Mouse (Mus musculus): ENCODE data around the gene Tmem11. TPM values are rescaled to one million over a fixed set of nuclear protein-coding genes. Genes with fewer than 3 reads are reported as not detected.
"Not testable (repeated sequence)": the region's sequence is repeated elsewhere in the genome, so short reads cannot be mapped to it uniquely, and the experiment has no call there.

Tmem11 gene
- polyA plus RNA-seq, 1 experiment from 2014 or later = 55.2 TPM

DNA sequence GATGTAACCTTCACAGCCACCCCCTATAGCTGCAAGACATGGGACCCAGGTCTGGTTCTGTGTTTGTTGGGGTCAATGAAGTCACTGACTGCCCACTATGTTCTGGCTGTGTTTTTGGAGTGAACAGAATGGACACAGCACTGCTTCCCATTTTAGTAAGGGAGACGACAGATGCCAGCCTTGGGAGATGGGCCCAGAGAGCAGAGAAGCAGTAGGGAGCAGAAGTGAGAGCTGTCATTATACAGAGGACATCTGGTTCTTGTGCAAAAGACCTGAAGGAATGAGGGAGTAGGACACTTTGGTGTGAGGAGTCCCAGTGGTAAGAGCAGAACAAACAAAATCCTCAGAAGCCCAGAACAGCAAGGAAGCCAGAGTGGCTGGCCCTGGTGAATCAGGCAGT, 30.6 kb upstream of the Tmem11 start:
- H3K4me3 ChIP-seq = no peak overlapping the region
- H3K36me3 ChIP-seq = peaks cover 23% of the 10 kb centered on the region
- no peak overlapping the region for H3K27ac ChIP-seq
- H3K4me1 ChIP-seq = peaks cover 21% of the 10 kb centered on the region
- H3K27me3 ChIP-seq = no peaks in the 10 kb centered on the region
- no peak overlapping the region for H3K9ac ChIP-seq
- H3K4me2 ChIP-seq (replicated peaks) = no peak overlapping the region
- WGBS = 82% methylated on average over 1 of the region's 1 CpGs
- ATAC-seq (ENCODE audit: insufficient number of reproducible peaks, insufficient read depth, low FRiP score, low TSS enrichment) = no peak
- no peaks in the 10 kb centered on the region for H3K9me3 ChIP-seq

DNA sequence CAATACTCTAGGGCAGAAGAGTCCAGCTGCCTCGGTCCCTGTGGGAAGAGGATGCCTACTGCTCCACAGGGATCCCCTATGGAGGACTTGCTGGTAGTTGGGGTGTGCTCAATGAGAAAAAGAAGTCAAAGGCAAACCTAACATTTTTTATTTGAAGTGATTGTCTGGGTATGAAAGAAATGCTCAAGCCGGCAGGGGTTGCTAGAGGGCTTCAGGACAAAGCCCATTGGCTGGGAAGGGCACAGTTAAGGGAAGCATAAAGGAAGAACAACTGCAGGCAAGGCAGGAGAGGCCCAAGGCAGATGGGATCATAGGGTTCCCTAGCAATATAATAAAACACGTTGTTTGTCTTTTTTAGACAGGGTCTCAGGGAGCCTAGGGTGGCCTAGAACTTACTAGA, 29.0 kb upstream of the Tmem11 start:
- WGBS = 75% methylated on average over 3 of the region's 3 CpGs
- Histone ChIP-seq H3K36me3 (peaks cover 38% of the 10 kb centered on the region), H3K27ac (no peak overlapping the region), H3K4me3 (no peak overlapping the region), H3K9ac (no peak overlapping the region), H3K27me3 (no peaks in the 10 kb centered on the region), H3K9me3 (no peaks in the 10 kb centered on the region), H3K4me1 (peaks cover 14% of the 10 kb centered on the region), H3K4me2 (replicated peaks) (no peak overlapping the region)
- no peak for ATAC-seq (ENCODE audit: insufficient number of reproducible peaks, insufficient read depth, low FRiP score, low TSS enrichment)

DNA sequence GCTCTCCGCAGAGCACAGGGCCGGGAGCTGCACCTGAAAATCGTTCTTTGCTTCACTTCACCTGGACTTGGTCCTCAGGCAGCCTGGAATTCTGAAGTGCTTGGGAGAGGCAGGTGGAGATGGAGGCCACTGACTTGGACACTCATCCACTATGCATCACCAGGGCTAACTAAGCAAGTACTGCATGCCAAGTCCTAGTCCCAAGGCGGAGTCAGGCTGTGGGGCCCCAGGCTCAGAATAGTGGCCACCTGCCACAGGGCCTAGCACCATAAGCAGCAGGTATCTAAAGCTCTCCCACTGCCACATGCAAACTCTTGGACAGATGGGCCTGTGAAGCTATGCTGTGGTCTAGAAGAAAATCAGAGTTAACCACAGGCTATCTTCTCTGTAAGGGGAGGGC, 27.4 kb upstream of the Tmem11 start:
- WGBS = 81% methylated on average over 4 of the region's 4 CpGs
- no peak for ATAC-seq (ENCODE audit: insufficient number of reproducible peaks, insufficient read depth, low FRiP score, low TSS enrichment)

DNA sequence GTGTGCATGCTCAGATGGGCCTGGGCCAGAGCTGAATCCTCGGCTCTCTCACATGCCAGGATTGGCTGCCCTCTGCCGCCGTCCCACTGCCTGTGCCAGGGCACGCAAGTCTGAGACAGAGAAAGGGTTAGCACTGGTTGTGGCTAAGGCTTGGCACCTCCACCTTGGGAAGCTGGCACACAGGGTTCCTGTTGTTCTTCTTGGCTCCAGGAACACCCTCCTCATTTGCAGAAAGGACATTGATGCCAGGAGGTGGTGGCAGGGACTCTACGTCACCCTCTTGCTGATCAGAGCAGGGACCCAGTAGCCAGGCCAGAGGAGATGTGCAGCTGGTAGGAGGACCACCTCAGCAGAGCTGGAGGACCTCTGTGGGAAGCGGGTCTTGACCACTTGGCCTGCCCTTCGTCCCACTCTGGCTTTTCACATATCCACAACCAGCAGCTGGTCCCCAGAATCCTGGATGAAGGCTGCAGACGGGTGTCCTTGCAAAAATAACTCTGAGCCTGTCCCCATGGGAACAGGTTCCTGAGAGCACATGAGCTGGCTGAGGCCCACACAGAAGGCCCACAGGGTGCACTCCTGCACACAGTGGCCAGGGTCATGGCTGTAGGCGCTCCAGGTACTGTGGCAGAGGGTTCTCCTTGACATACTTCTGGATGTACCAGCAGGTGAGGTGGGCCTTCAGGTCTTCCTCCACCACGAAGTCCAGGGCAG, 26.5 kb upstream of the Tmem11 start:
- Histone ChIP-seq H3K27ac (no peak overlapping the region), H3K36me3 (peaks cover 39% of the 10 kb centered on the region), H3K27me3 (no peaks in the 10 kb centered on the region), H3K4me2 (replicated peaks) (no peak overlapping the region), H3K4me3 (no peak overlapping the region), H3K9ac (no peak overlapping the region), H3K9me3 (no peaks in the 10 kb centered on the region), H3K4me1 (peaks cover 3% of the 10 kb centered on the region; the same call in 1 of the 2 replicates)
- ATAC-seq (ENCODE audit: insufficient number of reproducible peaks, insufficient read depth, low FRiP score, low TSS enrichment) = no peak
- WGBS = 87% methylated on average over 10 of the region's 10 CpGs

More for the DNA sequence above, 27.4 kb upstream of the Tmem11 start:
- H3K4me2 ChIP-seq (replicated peaks) = no peak overlapping the region
- peaks cover 3% of the 10 kb centered on the region; the same call in 1 of the 2 replicates for H3K4me1 ChIP-seq
- no peak overlapping the region for H3K9ac ChIP-seq
- H3K4me3 ChIP-seq = no peak overlapping the region
- no peaks in the 10 kb centered on the region for H3K27me3 ChIP-seq
- peaks cover 39% of the 10 kb centered on the region for H3K36me3 ChIP-seq
- H3K27ac ChIP-seq = no peak overlapping the region
- no peaks in the 10 kb centered on the region for H3K9me3 ChIP-seq

DNA sequence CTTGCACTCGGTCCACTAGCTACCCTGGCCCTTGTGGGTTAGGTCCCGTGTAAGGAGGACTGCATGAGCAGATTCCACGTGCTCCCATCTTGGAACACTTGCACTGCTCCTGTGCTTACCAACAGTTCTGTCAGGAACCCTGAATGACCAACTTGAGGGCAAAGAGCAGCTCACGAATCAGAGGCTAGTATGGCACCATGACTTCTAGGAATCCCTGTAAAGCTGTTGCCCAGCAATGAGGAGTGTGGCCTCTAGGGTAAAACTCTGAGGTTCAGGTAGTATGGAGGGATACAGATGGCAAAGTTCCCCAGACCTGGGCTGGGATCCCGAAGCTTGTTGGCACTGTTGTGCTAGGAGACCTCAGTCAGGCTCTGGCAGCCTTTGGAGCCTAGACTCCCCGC, 24.6 kb upstream of the Tmem11 start:
- Histone ChIP-seq H3K4me1 (peaks cover 3% of the 10 kb centered on the region; the same call in 1 of the 2 replicates), H3K27ac (no peak overlapping the region)

DNA sequence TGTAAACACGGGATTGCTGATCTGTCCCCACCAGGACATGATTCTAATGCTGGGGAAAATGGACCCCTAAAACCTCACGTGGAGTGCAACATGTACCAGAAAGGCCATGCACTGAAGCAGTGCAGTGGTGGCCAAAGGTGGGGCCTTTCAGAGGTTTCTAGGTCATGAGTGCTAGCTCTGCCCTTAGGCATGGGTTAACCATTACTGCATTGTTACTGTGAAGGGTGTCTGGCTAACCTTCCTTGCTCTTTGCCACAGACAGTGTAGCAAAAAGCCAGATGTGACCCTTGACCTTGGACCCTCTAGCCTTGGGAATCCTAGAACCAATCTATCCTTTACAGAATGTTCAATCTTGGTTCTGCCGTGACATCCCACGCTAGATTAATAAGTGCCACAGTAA, 23.4 kb upstream of the Tmem11 start:
- Histone ChIP-seq H3K36me3 (peaks cover 39% of the 10 kb centered on the region), H3K4me1 (peaks cover 3% of the 10 kb centered on the region; the same call in 1 of the 2 replicates), H3K9ac (no peak overlapping the region), H3K27me3 (no peaks in the 10 kb centered on the region), H3K4me2 (replicated peaks) (no peak overlapping the region), H3K4me3 (no peak overlapping the region), H3K9me3 (no peaks in the 10 kb centered on the region), H3K27ac (no peak overlapping the region)
- 36% methylated on average over 4 of the region's 4 CpGs for WGBS
- ATAC-seq (ENCODE audit: insufficient number of reproducible peaks, insufficient read depth, low FRiP score, low TSS enrichment) = no peak

More for the DNA sequence above, 24.6 kb upstream of the Tmem11 start:
- no peak for ATAC-seq (ENCODE audit: insufficient number of reproducible peaks, insufficient read depth, low FRiP score, low TSS enrichment)
- H3K9me3 ChIP-seq = no peaks in the 10 kb centered on the region
- H3K4me3 ChIP-seq = no peak overlapping the region
- no peak overlapping the region for H3K4me2 ChIP-seq (replicated peaks)
- WGBS = 78% methylated on average over 6 of the region's 6 CpGs
- H3K9ac ChIP-seq = no peak overlapping the region
- no peaks in the 10 kb centered on the region for H3K27me3 ChIP-seq
- peaks cover 39% of the 10 kb centered on the region for H3K36me3 ChIP-seq

DNA sequence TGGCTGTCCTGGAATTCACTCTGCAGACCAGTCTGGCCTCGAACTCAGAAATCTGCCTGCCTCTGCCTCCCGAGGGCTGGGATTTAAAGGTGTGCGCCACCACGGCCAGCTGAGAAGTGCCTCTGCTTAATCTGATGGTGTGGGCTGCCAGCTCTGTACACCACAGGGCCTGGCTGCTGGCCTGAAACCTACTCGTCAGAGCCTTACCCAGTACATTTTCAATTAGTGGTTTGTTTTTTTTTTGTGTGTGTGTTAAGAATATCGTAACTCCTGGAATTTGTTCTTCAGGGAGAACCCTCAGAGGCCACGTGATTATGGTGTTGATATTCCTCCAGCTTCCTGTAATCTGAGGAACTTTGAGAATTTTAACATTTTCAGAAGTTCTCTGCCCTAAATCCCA, 22.9 kb upstream of the Tmem11 start:
- H3K4me2 ChIP-seq (replicated peaks) = no peak overlapping the region
- no peak overlapping the region for H3K9ac ChIP-seq
- WGBS = 67% methylated on average over 7 of the region's 7 CpGs
- no peaks in the 10 kb centered on the region for H3K9me3 ChIP-seq
- no peak for ATAC-seq (ENCODE audit: insufficient number of reproducible peaks, insufficient read depth, low FRiP score, low TSS enrichment)
- no peak overlapping the region for H3K4me3 ChIP-seq
- H3K27ac ChIP-seq = no peak overlapping the region
- H3K4me1 ChIP-seq = peaks cover 3% of the 10 kb centered on the region; the same call in 1 of the 2 replicates
- H3K36me3 ChIP-seq = peaks cover 39% of the 10 kb centered on the region
- H3K27me3 ChIP-seq = no peaks in the 10 kb centered on the region

DNA sequence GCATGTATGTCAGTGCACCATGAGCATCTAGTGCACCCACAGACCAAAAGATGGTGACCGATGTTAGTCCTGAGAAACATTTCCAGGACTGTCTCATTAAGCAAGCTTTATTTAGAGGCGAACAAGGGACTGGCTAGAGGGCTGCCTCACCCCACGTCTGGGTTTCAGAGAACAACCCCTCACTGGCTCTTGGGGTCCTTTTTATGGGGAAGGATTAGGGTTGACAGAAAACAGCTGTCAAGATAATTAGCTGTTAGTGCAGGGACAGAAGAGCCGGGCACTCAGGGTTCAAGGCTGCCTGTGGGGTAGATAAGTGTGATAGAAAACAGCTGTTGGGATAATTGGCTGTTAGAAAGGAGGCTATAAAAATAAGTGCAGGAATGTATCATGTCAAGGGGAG, 16.8 kb upstream of the Tmem11 start:
- Histone ChIP-seq H3K27me3 (no peaks in the 10 kb centered on the region), H3K9me3 (no peaks in the 10 kb centered on the region), H3K4me1 (peaks cover 15% of the 10 kb centered on the region), H3K36me3 (no peaks in the 10 kb centered on the region), H3K4me2 (replicated peaks) (no peak overlapping the region), H3K4me3 (no peak overlapping the region), H3K27ac (no peak overlapping the region), H3K9ac (no peak overlapping the region)
- 9% methylated on average over 4 of the region's 4 CpGs for WGBS
- peak; percentile 60; the same call in 1 of the 2 replicates for ATAC-seq (ENCODE audit: insufficient number of reproducible peaks, insufficient read depth, low FRiP score, low TSS enrichment)

DNA sequence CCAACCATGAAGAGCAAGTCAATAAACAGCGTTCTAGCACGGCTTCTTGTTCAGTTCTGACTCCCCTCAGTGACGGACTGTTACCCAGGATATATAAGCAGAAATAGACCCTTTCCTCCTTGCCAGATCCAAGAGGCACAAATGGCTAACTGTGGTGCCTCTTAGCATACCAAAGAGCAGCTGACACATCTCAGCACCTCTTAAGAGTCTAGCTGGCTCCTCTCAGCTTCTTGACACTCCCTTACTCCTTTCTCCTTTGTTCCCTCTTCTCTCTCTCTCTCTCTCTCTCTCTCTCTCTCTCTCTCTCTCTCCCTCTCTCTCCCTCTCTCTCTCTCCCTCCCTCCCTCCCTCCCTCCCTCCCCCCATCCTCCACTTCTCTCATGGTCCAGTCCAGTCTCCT, 11.7 kb upstream of the Tmem11 start:
- no peaks in the 10 kb centered on the region for H3K27me3 ChIP-seq
- no peaks in the 10 kb centered on the region for H3K36me3 ChIP-seq
- H3K27ac ChIP-seq = no peak overlapping the region
- WGBS = 49% methylated on average over 3 of the region's 3 CpGs
- H3K4me3 ChIP-seq = no peak overlapping the region
- H3K9ac ChIP-seq = no peak overlapping the region
- ATAC-seq (ENCODE audit: insufficient number of reproducible peaks, insufficient read depth, low FRiP score, low TSS enrichment) = no peak
- H3K9me3 ChIP-seq = no peaks in the 10 kb centered on the region
- H3K4me2 ChIP-seq (replicated peaks) = no peak overlapping the region
- peaks cover 3% of the 10 kb centered on the region for H3K4me1 ChIP-seq

DNA sequence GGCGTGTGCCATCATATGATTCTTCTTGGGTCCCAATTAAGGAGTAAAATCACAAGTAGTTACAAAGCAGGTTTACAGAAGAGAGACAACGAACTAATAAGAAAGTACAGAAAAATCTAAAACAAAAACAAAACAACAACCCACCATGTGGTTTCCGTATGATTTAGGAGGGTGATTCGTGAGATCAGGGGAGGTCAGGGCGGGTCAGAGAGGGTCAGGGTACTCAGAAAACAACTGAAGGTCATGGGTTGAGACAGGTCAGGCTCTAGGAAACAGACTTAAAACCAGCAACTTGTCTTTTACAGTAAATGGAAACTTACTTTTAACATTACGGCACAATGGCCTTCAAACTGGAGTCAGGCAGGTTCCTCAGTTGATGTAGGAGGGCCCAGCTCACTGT, 11.2 kb upstream of the Tmem11 start:
- Histone ChIP-seq H3K27ac (no peak overlapping the region), H3K4me1 (no peaks in the 10 kb centered on the region), H3K27me3 (no peaks in the 10 kb centered on the region), H3K9me3 (no peaks in the 10 kb centered on the region), H3K9ac (no peak overlapping the region), H3K4me3 (no peak overlapping the region), H3K36me3 (no peaks in the 10 kb centered on the region), H3K4me2 (replicated peaks) (no peak overlapping the region)
- 41% methylated on average over 6 of the region's 6 CpGs for WGBS
- no peak for ATAC-seq (ENCODE audit: insufficient number of reproducible peaks, insufficient read depth, low FRiP score, low TSS enrichment)

DNA sequence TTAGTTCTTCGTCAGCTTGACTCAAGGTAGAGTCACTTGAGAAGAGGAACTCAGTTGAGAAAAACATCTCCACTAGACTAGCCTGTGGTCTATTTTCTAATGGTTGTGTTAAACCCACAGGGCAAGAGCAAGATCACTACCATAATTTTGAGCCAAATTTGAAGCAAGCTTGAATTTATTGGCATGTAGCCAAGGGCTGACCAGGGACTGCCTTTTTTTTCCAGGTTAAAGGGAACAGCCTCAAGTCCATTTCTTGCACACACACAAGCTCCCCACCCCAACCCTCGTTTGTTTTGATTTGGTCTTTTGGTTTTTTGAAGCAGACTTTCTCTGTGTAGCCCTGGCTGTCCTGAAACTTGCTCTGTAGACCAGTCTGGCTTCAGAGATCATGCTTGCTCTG, 10.8 kb upstream of the Tmem11 start:
- no peaks in the 10 kb centered on the region for H3K36me3 ChIP-seq
- no peak overlapping the region for H3K9ac ChIP-seq
- no peak for ATAC-seq (ENCODE audit: insufficient number of reproducible peaks, insufficient read depth, low FRiP score, low TSS enrichment)
- H3K27me3 ChIP-seq = no peaks in the 10 kb centered on the region
- no peak overlapping the region for H3K4me3 ChIP-seq
- H3K9me3 ChIP-seq = no peaks in the 10 kb centered on the region
- no peaks in the 10 kb centered on the region for H3K4me1 ChIP-seq
- H3K4me2 ChIP-seq (replicated peaks) = no peak overlapping the region
- H3K27ac ChIP-seq = no peak overlapping the region
- 63% methylated on average over 2 of the region's 2 CpGs for WGBS

DNA sequence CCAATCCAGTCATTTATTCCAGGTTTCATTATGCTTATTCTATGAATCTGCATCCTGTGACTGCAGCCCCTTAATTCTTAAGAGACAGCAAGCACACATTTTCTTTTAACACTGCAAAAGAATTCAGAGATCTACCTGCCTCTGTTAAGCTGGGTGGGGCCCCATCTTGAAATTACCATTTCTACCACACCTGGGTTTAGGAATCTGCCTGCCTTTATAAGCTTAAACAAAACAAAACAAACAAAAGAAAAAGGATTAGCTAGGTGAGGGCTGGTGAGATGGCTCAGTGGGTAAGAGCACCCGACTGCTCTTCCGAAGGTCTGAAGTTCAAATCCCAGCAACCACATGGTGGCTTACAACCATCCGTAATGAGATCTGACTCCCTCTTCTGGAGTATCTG, 7.9 kb upstream of the Tmem11 start:
- not testable (repeated sequence) for H3K9me3 ChIP-seq; H3K4me3 ChIP-seq; H3K36me3 ChIP-seq; H3K27ac ChIP-seq; H3K4me1 ChIP-seq; H3K4me2 ChIP-seq (replicated peaks); ATAC-seq (ENCODE audit: insufficient number of reproducible peaks, insufficient read depth, low FRiP score, low TSS enrichment); H3K9ac ChIP-seq; H3K27me3 ChIP-seq
- 71% methylated on average over 3 of the region's 3 CpGs for WGBS

Data from embryonic facial prominence, embryonic 12.5 days (tissue).